Mouse (Mus musculus) liver, postnatal 0 days (tissue): ENCODE measurements around the gene Ddx1.

Experiments used
- CTCF ChIP-seq: sonication (generic); IDR thresholded peaks from 2 replicates; pipeline ENCODE4 v1.5.1; 2016; ENCODE audit warnings: antibody characterized with exemption, low read depth
- EP300 ChIP-seq: IDR thresholded peaks from 2 replicates; pipeline ENCODE4 v1.6.1; 2016; ENCODE audit warnings: antibody characterized with exemption, low read depth, mild to moderate bottlenecking

GRCm38 (mm10) chr12:13211746-13212482, 37.1 kb downstream of the Ddx1 start:
- TF ChIP-seq CTCF (no peak), EP300 (no peak)
